Mouse (Mus musculus) neural tube, embryonic 11.5 days (tissue): ENCODE data around the gene Fam71a. TPM values are rescaled to one million over a fixed set of nuclear protein-coding genes. Genes with fewer than 3 reads are reported as not detected.

Experiments
- ATAC-seq: fragments of 200-750 bp; cut with Nextera tagmentation; 2 replicates; pipeline ENCODE4 v1.8.0; 2017; ENCODE audit warnings: moderate number of reproducible peaks, mild to moderate bottlenecking, moderate TSS enrichment, moderate library complexity; ENCODE audit not compliant: insufficient read depth, low FRiP score, low TSS enrichment
- DNase-seq: peaks from one replicate; pipeline ENCODE4 v3.0.0-alpha.2; 2015; ENCODE audit warnings: low spot score
- H3K27ac ChIP-seq: fragments of 300-500 bp; sonication (generic); 2 replicates; pipeline ENCODE4 v1.5.1; 2014; ENCODE audit warnings: low read depth, mild to moderate bottlenecking, low read length
- H3K27me3 ChIP-seq: fragments of 300-500 bp; sonication (generic); 2 replicates; pipeline ENCODE4 v1.6.1; 2014; ENCODE audit warnings: mild to moderate bottlenecking, low read length, mixed read lengths; ENCODE audit not compliant: control insufficient read depth, insufficient read depth
- H3K36me3 ChIP-seq: fragments of 300-500 bp; sonication (generic); 2 replicates; pipeline ENCODE4 v1.6.1; 2014; ENCODE audit warnings: mild to moderate bottlenecking, low read length, moderate library complexity, mixed read lengths; ENCODE audit not compliant: control insufficient read depth, insufficient read depth
- H3K4me1 ChIP-seq: fragments of 300-500 bp; sonication (generic); 2 replicates; pipeline ENCODE4 v1.6.1; 2014; ENCODE audit warnings: low read length, mixed read lengths; ENCODE audit not compliant: control insufficient read depth, insufficient read depth
- H3K4me2 ChIP-seq: fragments of 300-500 bp; sonication (generic); 2 replicates; pipeline ENCODE4 v1.6.1; 2014; ENCODE audit warnings: low read depth, mild to moderate bottlenecking, moderate library complexity
- H3K4me3 ChIP-seq: fragments of 300-500 bp; sonication (generic); 2 replicates; pipeline ENCODE4 v1.5.1; 2014; ENCODE audit warnings: low read depth, low read length
- H3K9ac ChIP-seq: fragments of 300-500 bp; sonication (generic); 2 replicates; pipeline ENCODE4 v1.6.1; 2014; ENCODE audit warnings: mild to moderate bottlenecking, low read length
- H3K9me3 ChIP-seq: fragments of 300-500 bp; sonication (generic); 2 replicates; pipeline ENCODE4 v1.6.1; 2016; ENCODE audit warnings: low read length; ENCODE audit not compliant: control insufficient read depth
- WGBS: fragments of 180-500 bp; shearing (Covaris S2); extraction: QIAGEN DNeasy Blood & Tissue Kit; methylation state at CpG from one replicate; pipeline ENCODE4 v1.1.7; 2014; 5-methylcytosine and 5-hydroxymethylcytosine counted together
- polyA plus RNA-seq: library from polyadenylated mRNA; unstranded; fragments of >200 nt; fragmentation: Nextera tagmentation; extraction: Ambion mirVana; gene quantifications from 2 replicates; pipeline ENCODE4 v1.2.1, GENCODE M21; 2014

The Fam71a gene
- polyA plus RNA-seq, 1 experiment from 2014 or later: not detected

GRCm38 (mm10) chr1:191193657-191194424 lies 29.2 kb upstream of the Fam71a start:
- Histone ChIP-seq H3K4me2 (no peak overlapping the region), H3K36me3 (no peaks in the 10 kb centered on the region), H3K27ac (no peak overlapping the region), H3K4me1 (no peaks in the 10 kb centered on the region), H3K27me3 (no peaks in the 10 kb centered on the region), H3K4me3 (no peak overlapping the region), H3K9me3 (no peaks in the 10 kb centered on the region), H3K9ac (no peak overlapping the region)
- WGBS: 50% methylated on average over 14 of the region's 14 CpGs
- DNase-seq (no peak), ATAC-seq (no peak)

- 88% methylated on average over 6 of the region's 6 CpGs for WGBS
- Histone ChIP-seq H3K4me2 (no peak overlapping the region), H3K27me3 (no peaks in the 10 kb centered on the region), H3K36me3 (no peaks in the 10 kb centered on the region), H3K9ac (no peak overlapping the region), H3K4me3 (no peak overlapping the region), H3K27ac (no peak overlapping the region), H3K9me3 (no peaks in the 10 kb centered on the region), H3K4me1 (no peaks in the 10 kb centered on the region)
- ATAC-seq: no peak
- no peak for DNase-seq
Observed at GRCm38 (mm10) chr1:191192751-191193150, 28.1 kb upstream of the Fam71a start.

- no peak for DNase-seq
- H3K4me2 ChIP-seq: no peak overlapping the region
- no peak overlapping the region for H3K9ac ChIP-seq
- WGBS: 74% methylated on average over 6 of the region's 6 CpGs
- H3K36me3 ChIP-seq: no peaks in the 10 kb centered on the region
- peaks cover 2% of the 10 kb centered on the region; the same call in 1 of the 2 replicates for H3K27me3 ChIP-seq
- no peak overlapping the region for H3K27ac ChIP-seq
- no peaks in the 10 kb centered on the region for H3K4me1 ChIP-seq
- no peak overlapping the region for H3K4me3 ChIP-seq
- H3K9me3 ChIP-seq: no peaks in the 10 kb centered on the region
- ATAC-seq: no peak
Observed at GRCm38 (mm10) chr1:191192213-191192612, 27.6 kb upstream of the Fam71a start.

GRCm38 (mm10) chr1:191189671-191190372 lies 25.2 kb upstream of the Fam71a start:
- peaks cover 25% of the 10 kb centered on the region for H3K27me3 ChIP-seq
- WGBS: 56% methylated on average over 6 of the region's 6 CpGs
- no peak for ATAC-seq

GRCm38 (mm10) chr1:191186386-191186770 lies 21.8 kb upstream of the Fam71a start:
- WGBS: 2% methylated on average over 7 of the region's 7 CpGs
- peak; percentile 24 for DNase-seq
- no peak for ATAC-seq
- H3K9ac ChIP-seq: no peak overlapping the region
- H3K27me3 ChIP-seq: peaks cover 42% of the 10 kb centered on the region
- no peaks in the 10 kb centered on the region for H3K9me3 ChIP-seq
- no peak overlapping the region for H3K27ac ChIP-seq
- no peak overlapping the region for H3K4me2 ChIP-seq
- no peaks in the 10 kb centered on the region for H3K36me3 ChIP-seq
- peaks cover 19% of the 10 kb centered on the region; the same call in 1 of the 2 replicates for H3K4me1 ChIP-seq
- no peak overlapping the region for H3K4me3 ChIP-seq

More at GRCm38 (mm10) chr1:191189671-191190372, 25.2 kb upstream of the Fam71a start:
- Histone ChIP-seq H3K27ac (no peak overlapping the region), H3K4me1 (peaks cover 8% of the 10 kb centered on the region; the same call in 1 of the 2 replicates), H3K9me3 (no peaks in the 10 kb centered on the region), H3K4me2 (no peak overlapping the region), H3K36me3 (no peaks in the 10 kb centered on the region), H3K4me3 (no peak overlapping the region), H3K9ac (no peak overlapping the region)
- DNase-seq: no peak

- peaks cover 19% of the 10 kb centered on the region; the same call in 1 of the 2 replicates for H3K4me1 ChIP-seq
- no peak overlapping the region for H3K9ac ChIP-seq
- no peak overlapping the region for H3K27ac ChIP-seq
- H3K4me2 ChIP-seq: peak overlapping the region; percentile 86
- no peaks in the 10 kb centered on the region for H3K9me3 ChIP-seq
- DNase-seq: peak; percentile 42
- 0% methylated on average over 16 of the region's 16 CpGs for WGBS
- H3K27me3 ChIP-seq: peaks cover 45% of the 10 kb centered on the region
- H3K4me3 ChIP-seq: peak overlapping the region; percentile 40; the same call in 1 of the 2 replicates
- H3K36me3 ChIP-seq: no peaks in the 10 kb centered on the region
- ATAC-seq: no peak
Observed at GRCm38 (mm10) chr1:191185761-191186385, 21.3 kb upstream of the Fam71a start.

GRCm38 (mm10) chr1:191184841-191185251 lies 20.2 kb upstream of the Fam71a start:
- Histone ChIP-seq H3K4me1 (peaks cover 19% of the 10 kb centered on the region; the same call in 1 of the 2 replicates), H3K9ac (peak overlapping the region; percentile 6; the same call in 1 of the 2 replicates)

GRCm38 (mm10) chr1:191184066-191184815 lies 19.6 kb upstream of the Fam71a start:
- no peak for ATAC-seq
- peak overlapping the region; percentile 86 for H3K4me2 ChIP-seq
- H3K36me3 ChIP-seq: no peaks in the 10 kb centered on the region
- H3K9ac ChIP-seq: peak overlapping the region; percentile 6; the same call in 1 of the 2 replicates
- peak overlapping the region; percentile 40 for H3K4me3 ChIP-seq
- H3K9me3 ChIP-seq: no peaks in the 10 kb centered on the region
- peak; percentile 57 for DNase-seq
- no peak overlapping the region for H3K27ac ChIP-seq
- H3K4me1 ChIP-seq: peaks cover 19% of the 10 kb centered on the region; the same call in 1 of the 2 replicates
- 1% methylated on average over 42 of the region's 42 CpGs for WGBS
- peaks cover 47% of the 10 kb centered on the region for H3K27me3 ChIP-seq

More at GRCm38 (mm10) chr1:191184841-191185251, 20.2 kb upstream of the Fam71a start:
- 1% methylated on average over 22 of the region's 22 CpGs for WGBS
- peak overlapping the region; percentile 40 for H3K4me3 ChIP-seq
- no peaks in the 10 kb centered on the region for H3K9me3 ChIP-seq
- no peaks in the 10 kb centered on the region for H3K36me3 ChIP-seq
- H3K27me3 ChIP-seq: peaks cover 47% of the 10 kb centered on the region
- no peak overlapping the region for H3K27ac ChIP-seq
- DNase-seq (peak; percentile 44), ATAC-seq (no peak)
- H3K4me2 ChIP-seq: peak overlapping the region; percentile 86
